Mouse (Mus musculus): ENCODE data around the gene Olfr288. TPM values are rescaled to one million over a fixed set of nuclear protein-coding genes. Genes with fewer than 3 reads are reported as not detected.

The Olfr288 gene
- polyA plus RNA-seq, 1 experiment from 2014 or later: not detected

- no peaks in the 10 kb centered on the region for H3K36me3 ChIP-seq
- no peak for ATAC-seq (ENCODE audit: extremely low read depth, insufficient number of reproducible peaks, low FRiP score, low TSS enrichment)
- H3K9me3 ChIP-seq: no peaks in the 10 kb centered on the region
- 53% methylated on average over 12 of the region's 12 CpGs for WGBS
- peaks cover 17% of the 10 kb centered on the region for H3K4me1 ChIP-seq
- H3K9ac ChIP-seq: peak overlapping the region; percentile 20; the same call in 1 of the 2 replicates
- H3K4me2 ChIP-seq: peak overlapping the region; percentile 77
- peak overlapping the region; percentile 54; the same call in 1 of the 2 replicates for H3K4me3 ChIP-seq
- H3K27ac ChIP-seq (replicated peaks): peak overlapping the region; percentile 13; the same call in 1 of the 2 replicates
- 0 out of 2 replicates have a peak, but pooled peaks cover 8% of the 10 kb centered on the region for H3K27me3 ChIP-seq (replicated peaks)
Measured at GRCm38 (mm10) chr15:98181856-98182570, 13.3 kb downstream of the Olfr288 start.

- Histone ChIP-seq H3K9me3 (no peaks in the 10 kb centered on the region), H3K9ac (peak overlapping the region; percentile 78), H3K27me3 (replicated peaks) (peaks cover 9% of the 10 kb centered on the region; the same call in 1 of the 2 replicates), H3K4me2 (peak overlapping the region; percentile 77), H3K4me1 (peaks cover 17% of the 10 kb centered on the region), H3K4me3 (peak overlapping the region; percentile 54), H3K36me3 (no peaks in the 10 kb centered on the region), H3K27ac (replicated peaks) (peak overlapping the region; percentile 90)
- ATAC-seq (ENCODE audit: extremely low read depth, insufficient number of reproducible peaks, low FRiP score, low TSS enrichment): peak; percentile 92
- WGBS: under 1% methylated on average over 30 of the region's 30 CpGs
Measured at GRCm38 (mm10) chr15:98181132-98181711, 14.1 kb downstream of the Olfr288 start.

GRCm38 (mm10) chr15:98180567-98181131, 14.7 kb downstream of the Olfr288 start:
- Histone ChIP-seq H3K36me3 (no peaks in the 10 kb centered on the region), H3K9me3 (no peaks in the 10 kb centered on the region), H3K27me3 (replicated peaks) (peaks cover 14% of the 10 kb centered on the region), H3K4me1 (peaks cover 17% of the 10 kb centered on the region), H3K4me3 (peak overlapping the region; percentile 54), H3K4me2 (peak overlapping the region; percentile 77), H3K27ac (replicated peaks) (peak overlapping the region; percentile 90), H3K9ac (peak overlapping the region; percentile 78)
- WGBS: 9% methylated on average over 26 of the region's 26 CpGs
- no peak for ATAC-seq (ENCODE audit: extremely low read depth, insufficient number of reproducible peaks, low FRiP score, low TSS enrichment)

- Histone ChIP-seq H3K36me3 (no peaks in the 10 kb centered on the region), H3K4me1 (peaks cover 16% of the 10 kb centered on the region), H3K9ac (no peak overlapping the region), H3K9me3 (no peaks in the 10 kb centered on the region), H3K27ac (replicated peaks) (no peak overlapping the region), H3K4me2 (no peak overlapping the region), H3K27me3 (replicated peaks) (peaks cover 41% of the 10 kb centered on the region), H3K4me3 (no peak overlapping the region)
- no peak for ATAC-seq (ENCODE audit: extremely low read depth, insufficient number of reproducible peaks, low FRiP score, low TSS enrichment)
- WGBS: 66% methylated on average over 3 of the region's 3 CpGs
Measured at GRCm38 (mm10) chr15:98177320-98177719, 18.0 kb downstream of the Olfr288 start.

GRCm38 (mm10) chr15:98173821-98174220, 21.5 kb downstream of the Olfr288 start:
- ATAC-seq (ENCODE audit: extremely low read depth, insufficient number of reproducible peaks, low FRiP score, low TSS enrichment): no peak
- Histone ChIP-seq H3K36me3 (no peaks in the 10 kb centered on the region), H3K27me3 (replicated peaks) (peaks cover 75% of the 10 kb centered on the region), H3K9me3 (no peaks in the 10 kb centered on the region), H3K9ac (no peak overlapping the region), H3K4me3 (no peak overlapping the region), H3K4me1 (no peaks in the 10 kb centered on the region), H3K27ac (replicated peaks) (no peak overlapping the region), H3K4me2 (no peak overlapping the region)
- WGBS: 34% methylated on average over 8 of the region's 8 CpGs

GRCm38 (mm10) chr15:98172113-98172512, 23.2 kb downstream of the Olfr288 start:
- no peak for ATAC-seq (ENCODE audit: extremely low read depth, insufficient number of reproducible peaks, low FRiP score, low TSS enrichment)
- 62% methylated on average over 5 of the region's 5 CpGs for WGBS
- Histone ChIP-seq H3K4me3 (no peak overlapping the region), H3K4me1 (peaks cover 16% of the 10 kb centered on the region), H3K9me3 (no peaks in the 10 kb centered on the region), H3K36me3 (no peaks in the 10 kb centered on the region), H3K9ac (no peak overlapping the region), H3K4me2 (no peak overlapping the region), H3K27me3 (replicated peaks) (peaks cover 85% of the 10 kb centered on the region), H3K27ac (replicated peaks) (no peak overlapping the region)

- no peak overlapping the region for H3K4me3 ChIP-seq
- H3K9me3 ChIP-seq: no peaks in the 10 kb centered on the region
- no peak for ATAC-seq (ENCODE audit: extremely low read depth, insufficient number of reproducible peaks, low FRiP score, low TSS enrichment)
- no peak overlapping the region for H3K27ac ChIP-seq (replicated peaks)
- 61% methylated on average over 9 of the region's 9 CpGs for whole genome bisulfite sequencing
- peaks cover 92% of the 10 kb centered on the region for H3K27me3 ChIP-seq (replicated peaks)
- no peak overlapping the region for H3K4me2 ChIP-seq
- no peak overlapping the region for H3K9ac ChIP-seq
- H3K36me3 ChIP-seq: no peaks in the 10 kb centered on the region
- H3K4me1 ChIP-seq: peaks cover 23% of the 10 kb centered on the region
Measured at GRCm38 (mm10) chr15:98170917-98171316, 24.4 kb downstream of the Olfr288 start.

- peaks cover 23% of the 10 kb centered on the region for H3K4me1 ChIP-seq
- no peak overlapping the region for H3K4me3 ChIP-seq
- H3K27ac ChIP-seq (replicated peaks): no peak overlapping the region
- ATAC-seq (ENCODE audit: extremely low read depth, insufficient number of reproducible peaks, low FRiP score, low TSS enrichment): no peak
- H3K27me3 ChIP-seq (replicated peaks): peaks cover 93% of the 10 kb centered on the region
- H3K9me3 ChIP-seq: no peaks in the 10 kb centered on the region
- no peak overlapping the region for H3K4me2 ChIP-seq
- no peaks in the 10 kb centered on the region for H3K36me3 ChIP-seq
- WGBS: 34% methylated on average over 7 of the region's 7 CpGs
- H3K9ac ChIP-seq: no peak overlapping the region
Measured at GRCm38 (mm10) chr15:98170365-98170764, 25.0 kb downstream of the Olfr288 start.

- H3K4me3 ChIP-seq: peak overlapping the region; percentile 59
- no peaks in the 10 kb centered on the region for H3K36me3 ChIP-seq
Measured at GRCm38 (mm10) chr15:98168622-98169004, 26.7 kb downstream of the Olfr288 start.

GRCm38 (mm10) chr15:98167645-98168621, 27.4 kb downstream of the Olfr288 start:
- ATAC-seq (ENCODE audit: extremely low read depth, insufficient number of reproducible peaks, low FRiP score, low TSS enrichment): peak; percentile 67; the same call in 1 of the 2 replicates
- no peak overlapping the region for H3K27ac ChIP-seq (replicated peaks)
- H3K9me3 ChIP-seq: no peaks in the 10 kb centered on the region
- peaks cover 25% of the 10 kb centered on the region for H3K4me1 ChIP-seq
- peak overlapping the region; percentile 59 for H3K4me3 ChIP-seq
- H3K9ac ChIP-seq: peak overlapping the region; percentile 75
- H3K4me2 ChIP-seq: peak overlapping the region; percentile 84
- no peaks in the 10 kb centered on the region for H3K36me3 ChIP-seq
- peaks cover 87% of the 10 kb centered on the region for H3K27me3 ChIP-seq (replicated peaks)
- WGBS: 2% methylated on average over 69 of the region's 69 CpGs

More at GRCm38 (mm10) chr15:98168622-98169004, 26.7 kb downstream of the Olfr288 start:
- Histone ChIP-seq H3K9me3 (no peaks in the 10 kb centered on the region), H3K4me1 (peaks cover 23% of the 10 kb centered on the region), H3K9ac (no peak overlapping the region), H3K27me3 (replicated peaks) (peaks cover 93% of the 10 kb centered on the region), H3K27ac (replicated peaks) (no peak overlapping the region), H3K4me2 (peak overlapping the region; percentile 84)
- 11% methylated on average over 19 of the region's 19 CpGs for WGBS
- ATAC-seq (ENCODE audit: extremely low read depth, insufficient number of reproducible peaks, low FRiP score, low TSS enrichment): no peak
